Mouse (Mus musculus): ENCODE data around the gene Zfp553.

- no peak for TF ChIP-seq POLR2A (IDR thresholded peaks at IDR 0.05; ENCODE audit: borderline replicate concordance, insufficient read depth, low read length)
- no peak for TF ChIP-seq CTCF (IDR thresholded peaks at IDR 0.05; ENCODE audit: borderline replicate concordance, insufficient read depth, low read depth, low read length)
Observed at GRCm38 (mm10) chr7:127282190-127282589, 49.3 kb downstream of the Zfp553 start.
